Mouse (Mus musculus): Measurements from ENCODE around the gene Wwp2.

DNA sequence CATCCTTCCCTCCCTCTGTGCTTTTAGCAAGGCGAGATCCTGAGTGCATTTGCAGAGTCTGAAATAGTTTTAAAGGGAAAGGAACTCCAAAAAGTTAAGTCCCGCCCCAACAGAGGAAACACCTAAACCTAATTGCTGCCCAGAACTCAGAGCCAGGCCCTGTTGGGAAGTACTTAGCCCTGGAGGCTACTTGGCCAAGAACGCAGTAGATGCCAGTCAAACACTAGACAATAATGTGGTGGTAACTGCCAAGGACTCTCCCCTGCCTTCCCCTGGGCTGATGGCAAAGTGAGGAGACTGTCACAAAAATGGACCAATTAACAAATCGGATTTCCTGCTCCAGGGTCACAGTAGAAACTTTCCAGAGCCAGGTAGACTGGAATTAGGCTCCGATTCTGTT is 34.3 kb upstream of the Wwp2 start:
- TF ChIP-seq CTCF (IDR thresholded peaks at IDR 0.05; ENCODE audit: low read depth) (no peak), EP300 (optimal IDR thresholded peaks at IDR 0.05) (no peak)

All from stomach, postnatal 0 days (tissue).